Mouse (Mus musculus): ENCODE measurements around the gene Kcnb1. TPM values are rescaled to one million over a fixed set of nuclear protein-coding genes. Genes with fewer than 3 reads are reported as not detected.

The Kcnb1 gene
- polyA plus RNA-seq, 1 experiment: 1.4 TPM

GRCm38 (mm10) chr2:167144439-167145307 lies 45.3 kb downstream of the Kcnb1 start:
- Histone ChIP-seq H3K36me3 (ENCODE audit: control insufficient read depth, insufficient read depth, low read length, poor library complexity, severe bottlenecking) (no peaks in the 10 kb centered on the region), H3K4me1 (ENCODE audit: control insufficient read depth, insufficient read depth, low read length) (no peaks in the 10 kb centered on the region), H3K27me3 (ENCODE audit: control insufficient read depth, insufficient read depth, low read length, poor library complexity, severe bottlenecking) (no peaks in the 10 kb centered on the region), H3K9me3 (replicated peaks; ENCODE audit: control insufficient read depth, insufficient read depth, low read length, poor library complexity, severe bottlenecking) (no peaks in the 10 kb centered on the region), H3K27ac (ENCODE audit: insufficient read depth, low read length) (no peak overlapping the region), H3K4me3 (ENCODE audit: low read depth, low read length) (no peak overlapping the region), H3K9ac (ENCODE audit: low read depth, poor library complexity, severe bottlenecking) (no peak overlapping the region)
- TF ChIP-seq EP300 (IDR thresholded peaks at IDR 0.05; ENCODE audit: insufficient read depth, low read depth, low read length) (peak; percentile 9; the same call in 1 of the 2 replicates), POLR2A (IDR thresholded peaks at IDR 0.05; ENCODE audit: insufficient read depth, low read length) (no peak), CTCF (IDR thresholded peaks at IDR 0.05; ENCODE audit: low read depth, low read length) (no peak)

- Histone ChIP-seq H3K4me1 (ENCODE audit: control insufficient read depth, insufficient read depth, low read length) (peaks cover 2% of the 10 kb centered on the region), H3K9me3 (replicated peaks; ENCODE audit: control insufficient read depth, insufficient read depth, low read length, poor library complexity, severe bottlenecking) (no peaks in the 10 kb centered on the region), H3K36me3 (ENCODE audit: control insufficient read depth, insufficient read depth, low read length, poor library complexity, severe bottlenecking) (no peaks in the 10 kb centered on the region), H3K9ac (ENCODE audit: low read depth, poor library complexity, severe bottlenecking) (no peak overlapping the region), H3K4me3 (ENCODE audit: low read depth, low read length) (no peak overlapping the region), H3K27ac (ENCODE audit: insufficient read depth, low read length) (no peak overlapping the region), H3K27me3 (ENCODE audit: control insufficient read depth, insufficient read depth, low read length, poor library complexity, severe bottlenecking) (no peaks in the 10 kb centered on the region)
- TF ChIP-seq EP300 (IDR thresholded peaks at IDR 0.05; ENCODE audit: insufficient read depth, low read depth, low read length) (no peak), POLR2A (IDR thresholded peaks at IDR 0.05; ENCODE audit: insufficient read depth, low read length) (no peak), CTCF (IDR thresholded peaks at IDR 0.05; ENCODE audit: low read depth, low read length) (no peak)
These were observed 46.0 kb downstream of the Kcnb1 start for GRCm38 (mm10) chr2:167143914-167144313.

- Histone ChIP-seq H3K9ac (ENCODE audit: low read depth, poor library complexity, severe bottlenecking) (no peak overlapping the region), H3K27me3 (ENCODE audit: control insufficient read depth, insufficient read depth, low read length, poor library complexity, severe bottlenecking) (no peaks in the 10 kb centered on the region), H3K9me3 (replicated peaks; ENCODE audit: control insufficient read depth, insufficient read depth, low read length, poor library complexity, severe bottlenecking) (no peaks in the 10 kb centered on the region), H3K36me3 (ENCODE audit: control insufficient read depth, insufficient read depth, low read length, poor library complexity, severe bottlenecking) (no peaks in the 10 kb centered on the region), H3K4me3 (ENCODE audit: low read depth, low read length) (no peak overlapping the region), H3K4me1 (ENCODE audit: control insufficient read depth, insufficient read depth, low read length) (peaks cover 3% of the 10 kb centered on the region), H3K27ac (ENCODE audit: insufficient read depth, low read length) (no peak overlapping the region)
- TF ChIP-seq EP300 (IDR thresholded peaks at IDR 0.05; ENCODE audit: insufficient read depth, low read depth, low read length): no peak
- TF ChIP-seq CTCF (IDR thresholded peaks at IDR 0.05; ENCODE audit: low read depth, low read length): no peak
- no peak for TF ChIP-seq POLR2A (IDR thresholded peaks at IDR 0.05; ENCODE audit: insufficient read depth, low read length)
These were observed 47.7 kb downstream of the Kcnb1 start for GRCm38 (mm10) chr2:167142282-167142681.

- Histone ChIP-seq H3K36me3 (ENCODE audit: control insufficient read depth, insufficient read depth, low read length, poor library complexity, severe bottlenecking) (no peaks in the 10 kb centered on the region), H3K9ac (ENCODE audit: low read depth, poor library complexity, severe bottlenecking) (no peak overlapping the region), H3K4me3 (ENCODE audit: low read depth, low read length) (no peak overlapping the region), H3K9me3 (replicated peaks; ENCODE audit: control insufficient read depth, insufficient read depth, low read length, poor library complexity, severe bottlenecking) (no peaks in the 10 kb centered on the region), H3K27me3 (ENCODE audit: control insufficient read depth, insufficient read depth, low read length, poor library complexity, severe bottlenecking) (no peaks in the 10 kb centered on the region), H3K27ac (ENCODE audit: insufficient read depth, low read length) (no peak overlapping the region), H3K4me1 (ENCODE audit: control insufficient read depth, insufficient read depth, low read length) (peaks cover 3% of the 10 kb centered on the region)
- TF ChIP-seq EP300 (IDR thresholded peaks at IDR 0.05; ENCODE audit: insufficient read depth, low read depth, low read length) (no peak), POLR2A (IDR thresholded peaks at IDR 0.05; ENCODE audit: insufficient read depth, low read length) (no peak), CTCF (IDR thresholded peaks at IDR 0.05; ENCODE audit: low read depth, low read length) (no peak)
These were observed 48.1 kb downstream of the Kcnb1 start for GRCm38 (mm10) chr2:167141810-167142209.

- H3K27me3 ChIP-seq (ENCODE audit: control insufficient read depth, insufficient read depth, low read length, poor library complexity, severe bottlenecking): no peaks in the 10 kb centered on the region
These were observed 50.1 kb downstream of the Kcnb1 start for GRCm38 (mm10) chr2:167139801-167140269.

GRCm38 (mm10) chr2:167138611-167139010 lies 51.3 kb downstream of the Kcnb1 start:
- Histone ChIP-seq H3K27ac (ENCODE audit: insufficient read depth, low read length) (no peak overlapping the region), H3K4me3 (ENCODE audit: low read depth, low read length) (no peak overlapping the region), H3K27me3 (ENCODE audit: control insufficient read depth, insufficient read depth, low read length, poor library complexity, severe bottlenecking) (no peaks in the 10 kb centered on the region), H3K9me3 (replicated peaks; ENCODE audit: control insufficient read depth, insufficient read depth, low read length, poor library complexity, severe bottlenecking) (no peaks in the 10 kb centered on the region), H3K36me3 (ENCODE audit: control insufficient read depth, insufficient read depth, low read length, poor library complexity, severe bottlenecking) (no peaks in the 10 kb centered on the region), H3K4me1 (ENCODE audit: control insufficient read depth, insufficient read depth, low read length) (peaks cover 3% of the 10 kb centered on the region), H3K9ac (ENCODE audit: low read depth, poor library complexity, severe bottlenecking) (no peak overlapping the region)
- TF ChIP-seq POLR2A (IDR thresholded peaks at IDR 0.05; ENCODE audit: insufficient read depth, low read length) (no peak), EP300 (IDR thresholded peaks at IDR 0.05; ENCODE audit: insufficient read depth, low read depth, low read length) (no peak), CTCF (IDR thresholded peaks at IDR 0.05; ENCODE audit: low read depth, low read length) (no peak)

More at GRCm38 (mm10) chr2:167139801-167140269, 50.1 kb downstream of the Kcnb1 start:
- no peak for TF ChIP-seq CTCF (IDR thresholded peaks at IDR 0.05; ENCODE audit: low read depth, low read length)
- TF ChIP-seq POLR2A (IDR thresholded peaks at IDR 0.05; ENCODE audit: insufficient read depth, low read length): no peak
- TF ChIP-seq EP300 (IDR thresholded peaks at IDR 0.05; ENCODE audit: insufficient read depth, low read depth, low read length): no peak
- Histone ChIP-seq H3K9ac (ENCODE audit: low read depth, poor library complexity, severe bottlenecking) (no peak overlapping the region), H3K27ac (ENCODE audit: insufficient read depth, low read length) (no peak overlapping the region), H3K4me3 (ENCODE audit: low read depth, low read length) (no peak overlapping the region), H3K36me3 (ENCODE audit: control insufficient read depth, insufficient read depth, low read length, poor library complexity, severe bottlenecking) (no peaks in the 10 kb centered on the region), H3K4me1 (ENCODE audit: control insufficient read depth, insufficient read depth, low read length) (peaks cover 3% of the 10 kb centered on the region), H3K9me3 (replicated peaks; ENCODE audit: control insufficient read depth, insufficient read depth, low read length, poor library complexity, severe bottlenecking) (no peaks in the 10 kb centered on the region)

Measured in ES-Bruce4 (cell line).